Mouse (Mus musculus): Measurements from ENCODE around the gene Samd7.

The Samd7 gene

DNA sequence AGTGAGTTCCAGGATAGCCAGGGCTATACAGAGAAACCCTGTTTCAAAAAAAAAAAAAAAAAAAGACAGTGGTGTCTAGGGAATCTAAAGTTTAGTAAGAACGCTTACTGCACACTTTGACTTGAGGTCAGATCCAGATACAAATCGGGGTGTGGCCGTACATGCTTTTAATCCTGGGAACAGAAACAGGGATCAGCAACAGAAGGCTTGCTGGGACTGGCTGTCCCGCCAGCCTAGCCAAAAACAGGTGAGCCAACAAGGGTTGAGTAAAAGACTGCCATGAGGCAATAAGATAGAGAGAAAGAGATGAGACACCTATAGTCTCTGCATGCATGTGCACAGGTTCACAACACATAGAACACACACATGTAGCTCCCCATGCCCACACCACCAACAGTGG is 8.6 kb downstream of the Samd7 start:
- in situ Hi-C loops (cut with MboI; ENCODE audit: unreplicated experiment in 2 of 2), result no loop called here

DNA sequence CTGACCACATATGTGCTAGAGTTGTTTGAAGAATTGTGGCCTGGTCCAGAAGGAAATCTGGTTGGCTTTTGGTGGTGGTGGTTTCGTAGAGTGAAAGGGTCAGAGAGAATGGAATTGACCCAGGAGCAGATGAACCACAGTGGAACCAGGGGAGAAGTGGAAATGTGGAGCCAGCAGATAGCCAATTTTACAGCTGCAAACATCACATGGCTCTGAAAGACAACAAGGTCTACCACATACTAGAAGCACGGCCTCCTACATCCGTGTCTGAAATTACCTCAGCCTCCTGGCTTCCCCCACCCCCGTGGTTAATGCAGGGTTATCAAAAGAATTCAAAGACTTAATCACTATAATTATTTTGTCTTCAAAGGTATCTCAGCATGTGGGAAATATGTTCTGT is 18.8 kb downstream of the Samd7 start:
- in situ Hi-C loops (cut with MboI; ENCODE audit: unreplicated experiment in 2 of 2), result no loop called here

GRCm38 (mm10) chr3:30765311-30766027 is 19.4 kb downstream of the Samd7 start:
- in situ Hi-C loops (cut with MboI; ENCODE audit: unreplicated experiment in 2 of 2), result no loop called here

DNA sequence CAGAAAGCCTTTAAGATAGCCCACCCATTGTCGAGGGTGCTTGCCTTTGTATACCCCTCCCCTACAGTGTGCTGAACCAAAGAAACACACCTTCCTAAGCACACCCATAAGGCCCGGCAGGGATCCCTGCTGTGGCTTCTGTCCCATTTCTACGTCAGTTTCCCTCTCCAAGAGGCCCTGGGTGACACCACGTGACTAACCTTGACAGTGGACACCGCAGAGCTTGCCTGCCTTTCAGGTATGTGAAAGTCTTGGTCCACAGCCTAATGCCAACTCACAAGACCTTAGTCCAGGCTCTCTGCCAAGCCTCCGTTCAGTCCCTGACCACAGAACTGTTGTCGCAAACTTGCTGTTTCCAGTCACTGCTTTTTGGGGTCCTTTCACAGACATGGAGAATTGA is 20.1 kb downstream of the Samd7 start:
- in situ Hi-C loops (cut with MboI; ENCODE audit: unreplicated experiment in 2 of 2), result no loop called here

GRCm38 (mm10) chr3:30767271-30767670 is 21.2 kb downstream of the Samd7 start:
- in situ Hi-C loops (cut with MboI; ENCODE audit: unreplicated experiment in 2 of 2), result no loop called here

DNA sequence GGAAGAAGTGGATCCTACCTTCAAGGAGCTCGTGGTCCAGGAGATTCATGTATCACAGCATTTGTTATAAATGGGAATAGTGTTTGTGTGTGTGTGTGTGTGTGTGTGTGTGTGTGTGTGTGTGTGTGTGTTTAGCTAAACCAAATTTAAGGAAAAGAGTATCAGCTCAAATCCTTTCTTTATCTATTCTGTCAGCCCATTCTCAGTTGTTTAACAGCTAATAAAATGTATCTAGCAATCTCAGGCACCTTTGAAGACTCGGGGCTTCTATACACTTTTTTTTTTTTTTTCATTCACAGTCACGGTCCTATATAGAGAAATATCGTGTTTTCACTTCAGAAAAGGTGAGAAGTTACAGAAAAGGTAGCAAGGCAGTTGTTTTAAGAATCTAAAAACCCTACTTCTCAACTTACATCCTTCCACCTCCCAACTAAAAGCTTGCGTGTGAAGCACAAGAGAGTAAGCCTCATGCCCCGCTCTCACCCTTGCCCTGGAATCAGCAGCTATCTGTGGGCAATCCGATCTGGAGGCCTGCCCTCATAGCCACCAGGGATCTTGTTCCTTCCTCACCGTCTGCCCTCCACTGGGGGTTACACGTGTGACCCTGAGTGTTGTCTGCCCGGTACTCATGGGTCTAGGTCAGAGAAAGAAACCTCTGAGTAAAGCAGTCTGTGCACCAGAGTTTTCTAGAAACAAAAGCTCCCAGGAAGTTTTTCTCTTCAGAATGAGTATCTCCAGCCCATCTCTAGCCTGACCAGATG is 23.8 kb downstream of the Samd7 start:
- in situ Hi-C loops (cut with MboI; ENCODE audit: unreplicated experiment in 2 of 2), result no loop called here

DNA sequence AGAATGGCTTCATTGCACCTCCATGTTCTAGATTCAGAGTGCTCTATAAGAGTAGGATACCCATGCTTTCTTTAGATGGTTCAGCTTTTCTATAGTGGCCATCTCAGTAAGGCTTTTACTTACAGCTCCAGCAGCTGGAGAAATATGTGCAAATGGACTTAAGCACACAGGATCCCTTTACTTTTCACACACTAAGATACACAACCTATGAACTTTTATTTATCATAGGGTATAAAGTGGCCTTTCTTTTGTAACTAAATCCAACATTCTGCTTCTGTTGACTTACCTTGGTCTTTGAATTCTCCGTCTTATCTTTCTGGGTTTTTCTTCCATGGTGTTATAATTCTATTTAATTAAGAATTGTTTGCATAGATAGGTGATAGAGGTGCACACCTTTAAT is 25.5 kb downstream of the Samd7 start:
- in situ Hi-C loops (cut with MboI; ENCODE audit: unreplicated experiment in 2 of 2), result no loop called here

- in situ Hi-C loops (cut with MboI; ENCODE audit: unreplicated experiment in 2 of 2), result no loop called here
These were observed 26.5 kb downstream of the Samd7 start for GRCm38 (mm10) chr3:30772631-30773030.

GRCm38 (mm10) chr3:30774677-30775076 is 28.6 kb downstream of the Samd7 start:
- in situ Hi-C loops (cut with MboI; ENCODE audit: unreplicated experiment in 2 of 2), result no loop called here

DNA sequence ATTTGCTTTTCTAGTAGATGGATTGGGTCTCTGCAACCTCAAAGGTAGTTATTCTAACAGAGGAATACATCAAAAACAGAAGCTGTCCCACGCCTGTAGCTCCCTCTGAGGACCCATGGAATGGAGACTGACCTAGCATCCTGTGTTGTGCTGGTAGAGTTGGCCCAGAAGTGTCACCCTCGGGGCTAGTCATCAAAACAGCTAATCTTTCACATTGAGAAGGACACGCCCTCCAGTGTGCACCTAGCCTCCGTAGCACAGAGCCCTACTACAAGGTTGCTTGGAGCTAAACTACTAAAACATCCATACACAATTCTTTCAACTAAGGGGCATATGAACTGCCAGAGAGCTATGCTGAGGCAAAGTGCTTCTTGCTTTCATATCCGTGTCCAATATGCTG is 31.9 kb downstream of the Samd7 start:
- in situ Hi-C loops (cut with MboI; ENCODE audit: unreplicated experiment in 2 of 2), result no loop called here

- in situ Hi-C loops (cut with MboI; ENCODE audit: unreplicated experiment in 2 of 2), result no loop called here
These were observed 42.4 kb downstream of the Samd7 start for GRCm38 (mm10) chr3:30788531-30788930.

DNA sequence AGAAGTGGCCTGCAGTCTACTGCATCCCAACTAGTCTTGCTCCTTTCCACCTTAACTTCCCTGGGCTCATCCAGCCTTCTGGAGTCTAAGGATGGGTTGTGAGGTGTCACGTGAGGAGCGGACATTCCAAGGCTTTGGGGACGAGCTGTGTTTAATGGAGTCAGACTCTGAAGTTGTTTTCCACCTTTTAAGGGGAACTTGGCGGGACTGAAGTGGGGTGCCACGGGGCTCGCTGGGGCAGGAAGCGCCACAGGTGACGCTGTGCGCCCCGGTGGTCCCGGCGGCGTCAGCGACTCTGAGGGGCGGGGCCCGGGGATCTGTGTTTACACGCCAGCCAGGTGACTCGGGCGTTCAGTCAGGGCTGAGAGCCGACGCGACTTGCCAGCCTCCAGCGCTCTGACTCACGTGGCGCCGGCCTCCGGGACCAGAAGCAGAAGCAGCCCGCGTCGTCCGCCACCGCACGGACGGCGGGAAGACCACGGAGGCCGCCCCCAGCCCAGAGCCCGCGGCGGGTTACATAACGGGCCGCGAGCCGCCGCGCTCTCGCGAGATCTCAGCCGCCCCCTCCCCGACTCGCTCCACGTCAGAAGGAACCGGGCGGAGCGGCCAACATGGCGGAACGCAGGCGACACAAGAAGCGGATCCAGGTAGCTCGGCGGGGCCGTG is 46.8 kb downstream of the Samd7 start, which contains the start of gene Sec62:
Gene Sec62, plus strand, starts transcription at position 139 of the 666 bp plus-strand sequence.
- in situ Hi-C loops (cut with MboI; ENCODE audit: unreplicated experiment in 2 of 2), result loop anchor here (5.0 to 10.0 kb wide), 3 partner anchors 182 to 196 kb away; partner anchors contain the start of genes Actrt3 (in 1 of the 2) and Mynn (in 1 of the 2)

GRCm38 (mm10) chr3:30793403-30794221 is 47.5 kb downstream of the Samd7 start:
- in situ Hi-C loops (cut with MboI; ENCODE audit: unreplicated experiment in 2 of 2), result loop anchor here (5.0 to 10.0 kb wide), 3 partner anchors 181 to 196 kb away; partner anchors contain the start of genes Actrt3 (in 1 of the 2) and Mynn (in 1 of the 2)

DNA sequence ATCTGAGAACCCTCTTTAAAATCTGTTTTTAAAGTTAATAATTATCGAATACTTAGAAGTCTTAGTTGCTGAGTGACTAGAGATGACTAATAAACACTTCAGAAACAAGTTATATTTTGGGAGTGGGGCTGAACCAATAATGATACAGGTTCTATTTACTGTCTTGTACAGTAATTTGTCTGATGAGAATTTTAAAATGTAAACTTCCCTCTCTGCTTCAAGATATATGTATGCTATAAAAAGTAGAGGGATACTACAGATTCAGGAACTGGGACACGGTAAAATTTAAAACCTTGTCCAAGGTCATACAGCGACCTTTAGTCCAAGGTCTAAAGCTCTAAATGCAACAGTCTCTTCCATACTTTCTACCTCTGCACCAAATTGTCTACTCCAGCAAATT is 56.1 kb downstream of the Samd7 start:
- in situ Hi-C loops (cut with MboI; ENCODE audit: unreplicated experiment in 2 of 2), result loop anchor here in 1 of 2 experiments (10.0 to 25.0 kb wide), 3 partner anchors 163 to 1910 kb away; partner anchors contain the start of genes Actl6a and Phc3

DNA sequence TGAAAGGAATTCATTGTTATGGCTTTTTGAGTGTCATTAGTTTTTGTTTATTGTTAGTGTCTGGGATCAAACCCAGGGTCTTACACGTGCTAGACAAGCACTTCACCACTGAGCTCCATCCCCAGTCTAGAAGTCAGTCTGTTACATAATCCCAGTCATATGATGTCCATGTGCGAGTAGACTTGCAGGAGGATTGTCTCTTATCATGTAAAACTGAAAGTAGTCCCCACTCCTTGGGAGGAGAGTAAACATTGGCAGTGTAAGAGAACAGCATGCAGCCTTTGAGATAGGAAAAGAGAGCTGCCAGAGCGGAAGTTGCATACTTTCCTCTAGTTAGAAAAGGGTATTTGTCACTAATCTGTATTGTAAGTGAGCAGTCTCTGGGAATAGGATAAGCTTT is 66.8 kb downstream of the Samd7 start:
- in situ Hi-C loops (cut with MboI; ENCODE audit: unreplicated experiment in 2 of 2), result loop anchor here in 1 of 2 experiments (10.0 to 25.0 kb wide), 3 partner anchors 122 to 1899 kb away; partner anchors contain the start of gene Actl6a
